Mouse (Mus musculus) CD8-positive naive resting alpha-beta T cell, adult 2 months (primary cell): ENCODE data around the gene Gm773.
"Not testable (repeated sequence)": the region's sequence is repeated elsewhere in the genome, so short reads cannot be mapped to it uniquely, and the experiment has no call there.

Experiments used
- DNase-seq, 2 experiments: peaks; one replicate each; pipeline ENCODE4 v3.0.0; 2022; ENCODE audit warnings: low read depth in 2 of 2, low spot score in 2 of 2

The Gm773 gene

DNA sequence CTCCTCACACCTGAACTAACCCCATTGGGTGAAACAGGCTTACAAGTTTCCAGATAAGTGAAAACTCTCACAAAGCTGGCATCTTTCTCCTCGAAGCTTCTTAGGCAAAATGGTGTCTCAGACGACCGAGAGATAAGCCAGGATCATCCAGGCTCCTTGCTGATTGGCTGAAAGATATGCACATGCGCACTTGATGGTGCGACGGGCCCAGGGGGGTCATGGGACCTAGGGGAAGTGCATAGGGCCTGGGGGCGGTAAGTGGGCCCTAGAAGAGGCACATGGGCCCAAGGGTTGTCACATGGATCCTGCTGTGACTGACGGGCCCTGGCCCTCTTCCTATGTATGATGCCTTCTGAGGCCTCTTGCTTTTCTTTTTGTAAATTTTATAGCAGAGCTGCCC, at the start of gene Gm773:
Gm773 (minus strand) TSS at position 111 of the 400 bp plus-strand sequence.
- no peak for DNase-seq

DNA sequence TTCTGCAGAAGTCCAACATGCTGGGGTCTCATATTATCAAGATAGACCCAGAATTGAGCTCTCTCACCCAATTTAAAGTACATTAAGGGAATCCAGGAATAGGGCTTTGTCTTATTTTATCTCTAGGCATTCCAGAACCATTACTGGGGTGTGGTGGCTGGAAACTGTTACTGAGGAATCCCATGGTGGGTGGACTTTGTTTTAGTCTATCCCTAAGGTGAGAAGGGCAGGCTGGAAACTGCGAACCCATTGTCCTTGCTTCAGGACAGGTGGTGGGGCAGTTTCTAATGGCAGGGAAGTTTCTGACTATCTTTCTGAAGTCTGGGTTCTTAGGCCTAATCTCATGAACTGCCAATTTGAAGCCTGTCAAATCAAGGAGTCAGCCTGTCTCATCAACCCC, 26.2 kb downstream of the Gm773 start:
- DNase-seq, result not testable (repeated sequence)

DNA sequence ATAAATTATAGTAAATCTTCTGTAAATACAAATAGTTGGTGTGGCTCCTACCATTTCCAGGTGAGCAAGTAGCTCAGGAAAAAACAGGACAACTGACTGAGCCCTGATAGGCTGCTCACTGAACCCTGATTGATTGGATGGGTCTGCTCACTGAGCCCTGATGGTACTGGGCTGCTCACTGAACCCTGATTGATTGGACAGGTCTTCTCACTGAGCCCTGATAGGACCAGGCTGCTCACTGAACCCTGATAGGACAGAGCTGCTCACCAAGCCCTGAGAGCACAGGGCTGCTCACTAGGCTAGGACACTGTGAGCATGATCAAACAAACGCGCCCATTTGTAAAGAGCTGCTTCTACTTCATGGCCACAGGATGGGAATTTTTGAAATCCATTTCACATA, 61.3 kb downstream of the Gm773 start:
- DNase-seq, result no peak
